Comparison of ENCODE assay signal across 19 mouse cellular contexts in the genomic region with DNA sequence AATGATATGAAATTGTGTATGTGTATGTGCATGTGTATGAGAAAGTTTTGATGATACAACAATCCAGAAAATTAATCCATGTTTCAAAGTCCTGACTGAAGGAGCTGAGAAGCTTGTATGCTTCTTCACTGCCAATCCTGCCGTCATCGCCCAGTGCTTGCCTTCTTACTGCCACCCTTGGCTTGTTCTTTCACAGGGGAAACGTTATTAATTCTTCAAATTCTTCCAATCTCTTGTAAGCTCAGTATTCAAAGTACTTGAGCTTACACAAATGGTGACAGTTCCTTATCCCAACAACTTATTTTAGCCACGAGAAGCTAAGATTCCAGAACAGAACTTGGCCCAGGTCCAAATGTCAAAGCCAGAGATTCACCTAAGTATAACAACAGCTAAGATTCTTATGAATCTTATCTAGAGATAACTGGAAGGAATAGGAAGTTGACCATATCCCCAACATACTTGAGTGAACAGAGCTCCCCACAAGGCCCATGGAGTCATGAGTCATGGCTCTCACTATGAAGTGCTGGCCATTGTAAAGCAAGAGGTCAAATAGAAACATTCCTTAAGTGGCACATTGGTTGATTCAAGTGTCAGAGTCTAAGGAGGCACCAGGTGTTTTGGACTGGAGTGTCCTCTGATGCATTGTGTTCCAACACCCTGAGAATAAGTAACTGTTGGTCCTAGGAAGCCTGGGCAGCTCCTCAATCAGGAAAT.
"Had no signal": no experiment of that assay in that cellular context is flagged by ENCODE, and none has a peak within 500 bp of the region (broad histone marks: within the 10 kb centered on the region; RNA-seq: fewer than 3 reads in every experiment).

No protein-coding gene starts in this region.

- H3K9me3 ChIP-seq: liver, embryonic 13.5 days; midbrain, embryonic 12.5 days; midbrain, embryonic 15.5 days; neural tube, embryonic 12.5 days; neural tube, embryonic 15.5 days had no signal

- H3K27me3 ChIP-seq: liver, embryonic 13.5 days; midbrain, embryonic 12.5 days; midbrain, embryonic 15.5 days; neural tube, embryonic 12.5 days; neural tube, embryonic 15.5 days had no signal

- H3K27ac ChIP-seq: kidney, postnatal 0 days; layer of hippocampus, adult 2 months; left cerebral cortex, adult 2 months; liver, embryonic 13.5 days; macrophage; midbrain, embryonic 12.5 days; midbrain, embryonic 15.5 days; neural tube, embryonic 12.5 days; neural tube, embryonic 15.5 days; stomach, postnatal 0 days had no signal

- H3K4me2 ChIP-seq: liver, embryonic 13.5 days; midbrain, embryonic 12.5 days; midbrain, embryonic 15.5 days; neural tube, embryonic 12.5 days; neural tube, embryonic 15.5 days had no signal

- ATAC-seq: intestine, postnatal 0 days; midbrain, embryonic 15.5 days had no signal

- H3K36me3 ChIP-seq: liver, embryonic 13.5 days; midbrain, embryonic 12.5 days; midbrain, embryonic 15.5 days; neural tube, embryonic 12.5 days; neural tube, embryonic 15.5 days had no signal

- H3K4me1 ChIP-seq: liver, embryonic 13.5 days; midbrain, embryonic 12.5 days; midbrain, embryonic 15.5 days; neural tube, embryonic 12.5 days; neural tube, embryonic 15.5 days had no signal

- DNase-seq: kidney, adult 2 months; kidney, postnatal 25 days; layer of hippocampus, postnatal 36 days; liver, embryonic 13.5 days; right cerebral cortex, adult 18-20 months; right cerebral cortex, postnatal 14 days; right cerebral cortex, postnatal 4 days; thymus, adult 2 months; thymus, postnatal 14 days had no signal

- H3K9ac ChIP-seq: liver, embryonic 13.5 days; midbrain, embryonic 12.5 days; midbrain, embryonic 15.5 days; neural tube, embryonic 12.5 days; neural tube, embryonic 15.5 days had no signal

- H3K4me3 ChIP-seq: layer of hippocampus, adult 2 months; left cerebral cortex, adult 2 months; liver, embryonic 13.5 days; midbrain, embryonic 12.5 days; midbrain, embryonic 15.5 days; neural tube, embryonic 12.5 days; neural tube, embryonic 15.5 days had no signal
